Mouse (Mus musculus): Measurements from ENCODE around the gene Chrdl2. TPM values are rescaled to one million over a fixed set of nuclear protein-coding genes. Genes with fewer than 3 reads are reported as not detected.

Gene Chrdl2
- polyA plus RNA-seq, 1 experiment from 2014 or later = 0.47 TPM

DNA sequence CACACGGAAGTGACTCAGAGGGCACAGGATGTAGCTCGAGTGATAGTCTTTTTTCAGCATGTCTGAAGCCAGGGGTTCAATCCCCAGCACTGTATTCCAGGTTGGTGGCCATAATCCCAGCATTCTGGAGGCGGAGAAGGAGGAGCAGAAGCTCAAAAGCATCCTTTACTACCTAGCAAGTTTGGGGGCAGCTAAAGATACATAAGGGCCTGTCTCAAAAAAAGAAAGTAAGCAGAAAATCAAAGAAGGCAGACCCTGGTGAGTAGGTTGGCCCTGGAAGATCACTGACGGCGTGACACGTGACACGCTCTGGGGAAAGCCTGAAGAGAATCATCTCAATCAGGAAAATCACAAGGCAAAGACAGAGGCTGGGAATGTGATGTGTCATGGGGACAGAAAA is 12.8 kb upstream of the Chrdl2 start:
- Histone ChIP-seq H3K27ac (ENCODE audit: low read depth, low read length) (no peak overlapping the region), H3K36me3 (ENCODE audit: control insufficient read depth, insufficient read depth, low read length) (no peaks in the 10 kb centered on the region), H3K9me3 (ENCODE audit: control insufficient read depth, low read length) (no peaks in the 10 kb centered on the region), H3K9ac (ENCODE audit: low read length) (no peak overlapping the region), H3K27me3 (ENCODE audit: control insufficient read depth, insufficient read depth, low read length) (no peaks in the 10 kb centered on the region), H3K4me3 (ENCODE audit: low read depth, low read length) (no peak overlapping the region), H3K4me2 (ENCODE audit: low read depth, low read length, severe bottlenecking) (no peak overlapping the region), H3K4me1 (replicated peaks; ENCODE audit: control insufficient read depth, insufficient read depth, low read length) (no peaks in the 10 kb centered on the region)
- DNase-seq (ENCODE audit: low spot score) (no peak), ATAC-seq (replicated peaks; ENCODE audit: low FRiP score) (no peak)
- WGBS = 87% methylated on average over 7 of the region's 7 CpGs

DNA sequence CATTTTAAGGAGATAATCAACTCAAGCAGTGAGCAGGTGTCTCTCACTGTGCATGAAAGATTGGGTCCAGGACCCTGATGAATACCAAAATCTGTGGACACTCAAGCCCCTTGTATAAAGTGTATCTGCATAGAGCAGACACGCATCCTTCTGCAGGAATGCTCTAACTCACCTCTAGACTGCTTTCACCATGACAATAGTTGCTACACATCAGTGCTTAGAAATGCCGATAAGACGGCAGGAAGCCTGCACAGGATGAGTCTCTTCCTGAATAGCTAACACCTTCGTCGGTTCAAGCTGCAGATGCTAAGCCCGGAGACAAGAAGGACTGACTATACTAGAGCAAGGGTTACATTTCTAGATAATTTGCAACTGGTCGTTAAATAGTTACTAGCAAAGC is 10.8 kb upstream of the Chrdl2 start:
- no peak overlapping the region for H3K27ac ChIP-seq (ENCODE audit: low read depth, low read length)
- 80% methylated on average over 7 of the region's 7 CpGs for WGBS
- no peaks in the 10 kb centered on the region for H3K4me1 ChIP-seq (replicated peaks; ENCODE audit: control insufficient read depth, insufficient read depth, low read length)
- no peak overlapping the region for H3K4me2 ChIP-seq (ENCODE audit: low read depth, low read length, severe bottlenecking)
- no peak overlapping the region for H3K4me3 ChIP-seq (ENCODE audit: low read depth, low read length)
- no peaks in the 10 kb centered on the region for H3K36me3 ChIP-seq (ENCODE audit: control insufficient read depth, insufficient read depth, low read length)
- H3K9ac ChIP-seq (ENCODE audit: low read length) = no peak overlapping the region
- DNase-seq (ENCODE audit: low spot score) (no peak), ATAC-seq (replicated peaks; ENCODE audit: low FRiP score) (no peak)
- H3K9me3 ChIP-seq (ENCODE audit: control insufficient read depth, low read length) = no peaks in the 10 kb centered on the region
- no peaks in the 10 kb centered on the region for H3K27me3 ChIP-seq (ENCODE audit: control insufficient read depth, insufficient read depth, low read length)

DNA sequence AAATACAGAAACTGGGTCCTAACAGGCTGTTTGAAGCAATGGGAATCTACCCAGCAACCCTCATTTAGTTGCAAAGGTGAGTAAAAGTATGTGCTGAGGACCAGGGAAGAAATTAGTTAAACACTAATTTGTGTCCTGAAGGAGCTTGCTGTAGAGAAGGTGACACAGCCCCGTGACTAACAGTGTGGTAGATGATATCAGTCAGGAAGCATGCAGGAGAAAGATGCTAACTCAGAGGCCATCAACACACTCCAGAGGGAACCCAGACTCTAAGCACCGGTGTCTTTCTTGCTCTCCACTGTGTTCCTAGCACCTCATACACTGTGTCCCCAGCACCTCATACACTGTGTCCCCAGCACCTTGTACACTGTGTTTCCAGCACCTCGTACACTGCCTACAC is 7.3 kb upstream of the Chrdl2 start:
- no peak for ATAC-seq (replicated peaks; ENCODE audit: low FRiP score)
- Histone ChIP-seq H3K27me3 (ENCODE audit: control insufficient read depth, insufficient read depth, low read length) (no peaks in the 10 kb centered on the region), H3K4me1 (replicated peaks; ENCODE audit: control insufficient read depth, insufficient read depth, low read length) (no peaks in the 10 kb centered on the region), H3K9ac (ENCODE audit: low read length) (no peak overlapping the region), H3K4me2 (ENCODE audit: low read depth, low read length, severe bottlenecking) (no peak overlapping the region), H3K4me3 (ENCODE audit: low read depth, low read length) (no peak overlapping the region), H3K9me3 (ENCODE audit: control insufficient read depth, low read length) (no peaks in the 10 kb centered on the region), H3K27ac (ENCODE audit: low read depth, low read length) (no peak overlapping the region), H3K36me3 (ENCODE audit: control insufficient read depth, insufficient read depth, low read length) (no peaks in the 10 kb centered on the region)
- 89% methylated on average over 3 of the region's 3 CpGs for WGBS
- no peak for DNase-seq (ENCODE audit: low spot score)

DNA sequence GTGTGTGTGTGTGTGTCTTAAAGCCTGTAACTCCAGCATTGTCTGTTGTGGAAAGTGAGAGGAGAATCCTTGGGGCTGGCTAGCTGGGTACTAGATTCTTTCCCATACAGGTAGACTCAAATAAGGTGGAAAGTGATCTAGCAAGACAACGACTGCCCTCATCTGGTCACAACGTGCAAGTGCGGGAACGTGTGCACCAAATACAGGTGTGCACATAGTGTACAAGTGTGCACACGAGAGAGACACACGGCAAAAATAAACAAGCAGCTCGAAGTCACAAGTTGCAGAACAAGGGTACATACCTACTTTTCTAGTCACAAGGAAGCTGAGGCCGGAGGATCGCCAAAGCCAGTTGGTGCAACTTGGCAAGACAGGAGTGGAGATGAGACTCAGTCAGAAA is 2.2 kb upstream of the Chrdl2 start:
- Histone ChIP-seq H3K9me3 (ENCODE audit: control insufficient read depth, low read length) (no peaks in the 10 kb centered on the region), H3K4me2 (ENCODE audit: low read depth, low read length, severe bottlenecking) (no peak overlapping the region), H3K4me1 (replicated peaks; ENCODE audit: control insufficient read depth, insufficient read depth, low read length) (0 out of 2 replicates have a peak, but pooled peaks cover 3% of the 10 kb centered on the region), H3K36me3 (ENCODE audit: control insufficient read depth, insufficient read depth, low read length) (no peaks in the 10 kb centered on the region), H3K27ac (ENCODE audit: low read depth, low read length) (no peak overlapping the region), H3K9ac (ENCODE audit: low read length) (no peak overlapping the region), H3K27me3 (ENCODE audit: control insufficient read depth, insufficient read depth, low read length) (peaks cover 35% of the 10 kb centered on the region), H3K4me3 (ENCODE audit: low read depth, low read length) (no peak overlapping the region)
- ATAC-seq (replicated peaks; ENCODE audit: low FRiP score) = no peak
- no peak for DNase-seq (ENCODE audit: low spot score)
- WGBS = 60% methylated on average over 9 of the region's 9 CpGs

DNA sequence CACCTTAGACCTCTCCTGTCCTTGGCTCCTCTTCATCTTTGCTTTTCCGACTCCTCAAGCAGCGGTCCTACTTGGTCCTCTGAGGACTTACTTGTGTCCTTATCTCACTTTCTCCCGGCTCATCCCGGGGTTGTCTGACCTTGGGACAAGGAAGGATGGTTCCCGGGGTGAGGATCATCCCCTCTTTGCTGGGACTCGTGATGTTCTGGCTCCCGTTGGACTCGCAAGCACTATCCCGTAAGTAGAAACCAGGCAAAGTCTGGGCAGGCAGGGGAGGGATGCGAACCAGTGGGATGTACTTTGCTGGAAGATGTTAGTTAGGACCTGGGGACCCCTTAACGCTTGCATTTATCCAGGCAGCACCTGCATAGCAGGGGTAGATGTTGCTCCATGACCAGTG is 439 bp downstream of the Chrdl2 start:
- Histone ChIP-seq H3K9me3 (ENCODE audit: control insufficient read depth, low read length) (no peaks in the 10 kb centered on the region), H3K4me3 (ENCODE audit: low read depth, low read length) (peak overlapping the region; percentile 45), H3K9ac (ENCODE audit: low read length) (no peak overlapping the region), H3K4me2 (ENCODE audit: low read depth, low read length, severe bottlenecking) (peak overlapping the region; percentile 93; the same call in 1 of the 2 replicates), H3K27me3 (ENCODE audit: control insufficient read depth, insufficient read depth, low read length) (peaks cover 37% of the 10 kb centered on the region), H3K4me1 (replicated peaks; ENCODE audit: control insufficient read depth, insufficient read depth, low read length) (0 out of 2 replicates have a peak, but pooled peaks cover 3% of the 10 kb centered on the region), H3K36me3 (ENCODE audit: control insufficient read depth, insufficient read depth, low read length) (no peaks in the 10 kb centered on the region), H3K27ac (ENCODE audit: low read depth, low read length) (no peak overlapping the region)
- ATAC-seq (replicated peaks; ENCODE audit: low FRiP score) = no peak
- WGBS = 4% methylated on average over 11 of the region's 11 CpGs
- DNase-seq (ENCODE audit: low spot score) = no peak

DNA sequence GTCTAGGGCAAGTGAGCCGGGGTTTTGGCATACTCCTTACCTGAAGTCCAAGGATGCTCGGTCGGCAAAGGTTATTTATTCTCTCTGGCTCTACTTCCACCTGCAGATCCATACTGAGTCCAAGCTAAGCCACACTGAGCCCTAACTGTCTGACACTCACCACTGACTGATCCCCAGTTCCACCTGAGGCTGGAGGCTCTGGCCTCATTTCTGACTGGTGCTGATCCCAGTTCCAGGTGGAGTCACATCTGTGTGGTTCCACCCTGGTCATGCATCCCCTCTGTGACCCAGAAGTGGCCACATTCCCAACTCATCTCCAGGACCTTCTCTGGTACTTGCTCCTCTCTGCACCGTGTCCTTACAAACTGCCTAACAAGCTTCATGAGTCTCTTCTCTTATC is 2.8 kb downstream of the Chrdl2 start:
- peaks cover 37% of the 10 kb centered on the region for H3K27me3 ChIP-seq (ENCODE audit: control insufficient read depth, insufficient read depth, low read length)
- DNase-seq (ENCODE audit: low spot score) (no peak), ATAC-seq (replicated peaks; ENCODE audit: low FRiP score) (no peak)
- H3K9ac ChIP-seq (ENCODE audit: low read length) = no peak overlapping the region
- H3K4me3 ChIP-seq (ENCODE audit: low read depth, low read length) = no peak overlapping the region
- WGBS = 95% methylated on average over 4 of the region's 4 CpGs
- H3K4me2 ChIP-seq (ENCODE audit: low read depth, low read length, severe bottlenecking) = no peak overlapping the region
- 0 out of 2 replicates have a peak, but pooled peaks cover 3% of the 10 kb centered on the region for H3K4me1 ChIP-seq (replicated peaks; ENCODE audit: control insufficient read depth, insufficient read depth, low read length)
- no peak overlapping the region for H3K27ac ChIP-seq (ENCODE audit: low read depth, low read length)
- H3K36me3 ChIP-seq (ENCODE audit: control insufficient read depth, insufficient read depth, low read length) = no peaks in the 10 kb centered on the region
- no peaks in the 10 kb centered on the region for H3K9me3 ChIP-seq (ENCODE audit: control insufficient read depth, low read length)

DNA sequence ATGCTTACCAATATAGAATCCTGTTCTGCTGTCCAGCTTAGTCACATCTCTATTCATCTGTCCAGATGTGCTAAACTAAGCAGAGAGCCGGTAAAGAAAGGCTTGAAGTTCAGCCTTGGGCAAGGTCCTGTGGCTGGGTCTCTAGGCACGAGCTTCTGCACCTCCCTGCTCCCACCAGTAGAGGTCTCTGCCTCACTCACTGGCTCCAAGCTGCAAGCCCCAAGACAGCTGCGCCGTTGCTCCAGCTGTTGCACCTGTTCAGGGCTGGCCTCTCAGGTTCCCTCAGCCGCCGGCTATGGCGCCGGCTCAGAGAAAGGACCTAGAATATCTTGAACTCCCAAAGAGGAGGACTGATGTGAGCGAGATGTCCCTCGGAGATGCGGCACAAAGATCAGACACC is 3.7 kb downstream of the Chrdl2 start:
- ATAC-seq (replicated peaks; ENCODE audit: low FRiP score) = no peak
- H3K9ac ChIP-seq (ENCODE audit: low read length) = no peak overlapping the region

DNA sequence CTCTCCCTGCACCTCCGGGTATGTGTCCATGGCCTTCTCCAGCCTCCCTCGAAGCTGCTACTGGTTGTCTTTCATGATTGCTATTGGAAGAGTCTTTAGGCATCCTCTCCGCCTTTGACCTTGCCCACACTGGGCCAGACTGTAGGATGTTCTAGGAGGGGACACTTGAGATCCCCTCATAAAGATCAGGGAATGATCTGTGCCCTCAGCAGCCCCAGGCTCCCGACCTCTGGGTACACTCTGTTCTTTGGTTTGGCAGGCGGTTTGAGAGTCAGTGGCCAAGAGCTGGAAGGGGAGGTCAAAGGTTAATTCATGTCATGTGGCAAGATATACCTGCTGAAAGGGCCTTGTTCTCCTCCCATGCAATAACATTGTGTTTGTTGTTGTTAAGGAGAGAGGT is 4.7 kb downstream of the Chrdl2 start:
- H3K27me3 ChIP-seq (ENCODE audit: control insufficient read depth, insufficient read depth, low read length) = peaks cover 23% of the 10 kb centered on the region
- H3K9ac ChIP-seq (ENCODE audit: low read length) = no peak overlapping the region
- WGBS = 65% methylated on average over 5 of the region's 5 CpGs
- ATAC-seq (replicated peaks; ENCODE audit: low FRiP score) (no peak), DNase-seq (ENCODE audit: low spot score) (no peak)
- H3K4me1 ChIP-seq (replicated peaks; ENCODE audit: control insufficient read depth, insufficient read depth, low read length) = 0 out of 2 replicates have a peak, but pooled peaks cover under 1% of the 10 kb centered on the region
- no peak overlapping the region for H3K4me2 ChIP-seq (ENCODE audit: low read depth, low read length, severe bottlenecking)
- H3K4me3 ChIP-seq (ENCODE audit: low read depth, low read length) = no peak overlapping the region
- H3K9me3 ChIP-seq (ENCODE audit: control insufficient read depth, low read length) = no peaks in the 10 kb centered on the region
- no peaks in the 10 kb centered on the region for H3K36me3 ChIP-seq (ENCODE audit: control insufficient read depth, insufficient read depth, low read length)
- H3K27ac ChIP-seq (ENCODE audit: low read depth, low read length) = no peak overlapping the region

More for the DNA sequence above, 3.7 kb downstream of the Chrdl2 start:
- DNase-seq (ENCODE audit: low spot score) = peak; percentile 87
- Histone ChIP-seq H3K4me3 (ENCODE audit: low read depth, low read length) (no peak overlapping the region), H3K9me3 (ENCODE audit: control insufficient read depth, low read length) (no peaks in the 10 kb centered on the region), H3K27me3 (ENCODE audit: control insufficient read depth, insufficient read depth, low read length) (peaks cover 34% of the 10 kb centered on the region), H3K36me3 (ENCODE audit: control insufficient read depth, insufficient read depth, low read length) (no peaks in the 10 kb centered on the region), H3K4me2 (ENCODE audit: low read depth, low read length, severe bottlenecking) (no peak overlapping the region), H3K4me1 (replicated peaks; ENCODE audit: control insufficient read depth, insufficient read depth, low read length) (0 out of 2 replicates have a peak, but pooled peaks cover 3% of the 10 kb centered on the region), H3K27ac (ENCODE audit: low read depth, low read length) (no peak overlapping the region)
- 14% methylated on average over 11 of the region's 11 CpGs for WGBS

DNA sequence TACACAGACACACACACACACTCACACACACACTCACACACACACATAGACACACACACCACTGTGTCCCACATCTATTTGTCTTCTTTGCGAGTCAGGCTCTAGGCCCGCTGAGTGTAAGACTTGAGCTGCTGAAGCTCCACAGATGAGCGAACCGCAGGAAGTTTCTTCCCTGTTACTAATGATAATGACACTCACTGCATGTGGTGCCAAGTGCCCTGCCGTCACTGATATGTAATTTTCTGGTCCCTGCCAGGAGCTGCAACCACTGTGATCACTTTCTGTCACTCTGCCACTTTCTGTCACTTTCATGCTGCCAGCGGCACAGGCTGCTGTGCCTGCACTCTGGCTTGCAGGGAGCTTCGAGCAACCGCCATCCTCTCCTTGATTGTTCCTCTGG is 6.1 kb downstream of the Chrdl2 start:
- Histone ChIP-seq H3K9me3 (ENCODE audit: control insufficient read depth, low read length) (no peaks in the 10 kb centered on the region), H3K4me2 (ENCODE audit: low read depth, low read length, severe bottlenecking) (no peak overlapping the region), H3K36me3 (ENCODE audit: control insufficient read depth, insufficient read depth, low read length) (no peaks in the 10 kb centered on the region), H3K27me3 (ENCODE audit: control insufficient read depth, insufficient read depth, low read length) (peaks cover 11% of the 10 kb centered on the region), H3K4me3 (ENCODE audit: low read depth, low read length) (no peak overlapping the region), H3K4me1 (replicated peaks; ENCODE audit: control insufficient read depth, insufficient read depth, low read length) (no peaks in the 10 kb centered on the region), H3K27ac (ENCODE audit: low read depth, low read length) (no peak overlapping the region), H3K9ac (ENCODE audit: low read length) (no peak overlapping the region)
- ATAC-seq (replicated peaks; ENCODE audit: low FRiP score) (no peak), DNase-seq (ENCODE audit: low spot score) (no peak)
- WGBS = 69% methylated on average over 8 of the region's 8 CpGs
